Mouse (Mus musculus): Measurements from ENCODE around the gene Shb.
A peak's percentile ranks its signal among the peaks of the same experiment; 100 is the strongest.

The Shb gene

GRCm38 (mm10) chr4:45448481-45448880 is 83.8 kb downstream of the Shb start:
- no peak for DNase-seq

GRCm38 (mm10) chr4:45447196-45447595 is 85.1 kb downstream of the Shb start:
- no peak for DNase-seq

GRCm38 (mm10) chr4:45445235-45445634 is 87.0 kb downstream of the Shb start:
- DNase-seq = no peak

GRCm38 (mm10) chr4:45444813-45445212 is 87.5 kb downstream of the Shb start:
- peak; percentile 49 for DNase-seq

- no peak for DNase-seq
Measured at GRCm38 (mm10) chr4:45443652-45444051, 88.6 kb downstream of the Shb start.

GRCm38 (mm10) chr4:45442237-45442636 is 90.0 kb downstream of the Shb start:
- DNase-seq = no peak

- no peak for DNase-seq
Measured at GRCm38 (mm10) chr4:45441778-45442177, 90.5 kb downstream of the Shb start.

- no peak for DNase-seq
Measured at GRCm38 (mm10) chr4:45439281-45439680, 93.0 kb downstream of the Shb start.

GRCm38 (mm10) chr4:45437010-45437409 is 95.3 kb downstream of the Shb start:
- DNase-seq = peak; percentile 82

- DNase-seq = no peak
Measured at GRCm38 (mm10) chr4:45436383-45436913, 95.8 kb downstream of the Shb start.

GRCm38 (mm10) chr4:45435899-45436298 is 96.4 kb downstream of the Shb start:
- peak; percentile 54 for DNase-seq

GRCm38 (mm10) chr4:45434681-45435080 is 97.6 kb downstream of the Shb start:
- no peak for DNase-seq

GRCm38 (mm10) chr4:45434071-45434470 is 98.2 kb downstream of the Shb start:
- DNase-seq = no peak

GRCm38 (mm10) chr4:45431806-45432205 is 100.5 kb downstream of the Shb start:
- no peak for DNase-seq

- no peak for DNase-seq
Measured at GRCm38 (mm10) chr4:45431316-45431715, 101.0 kb downstream of the Shb start.

GRCm38 (mm10) chr4:45429451-45429850 is 102.8 kb downstream of the Shb start:
- no peak for DNase-seq

GRCm38 (mm10) chr4:45426724-45427457 is 105.4 kb downstream of the Shb start:
- peak; percentile 65 for DNase-seq

GRCm38 (mm10) chr4:45423406-45423805 is 108.9 kb downstream of the Shb start:
- DNase-seq = no peak

GRCm38 (mm10) chr4:45422640-45423039 is 109.6 kb downstream of the Shb start:
- DNase-seq = no peak

GRCm38 (mm10) chr4:45421519-45422260 is 110.6 kb downstream of the Shb start:
- no peak for DNase-seq

- DNase-seq = no peak
Measured at GRCm38 (mm10) chr4:45420733-45421132, 111.5 kb downstream of the Shb start.

GRCm38 (mm10) chr4:45419051-45419450 is 113.2 kb downstream of the Shb start:
- DNase-seq = no peak

GRCm38 (mm10) chr4:45418229-45418950 is 113.9 kb downstream of the Shb start:
- DNase-seq = peak; percentile 87
